Mouse (Mus musculus) bone marrow macrophage, adult 2 months (primary cell): ENCODE data around the gene Olfr1392.

Experiments
- CTCF ChIP-seq: IDR thresholded peaks from 2 replicates; pipeline ENCODE4 v1.5.1; 2012; ENCODE audit warnings: low read depth, mild to moderate bottlenecking, low read length, moderate library complexity
- POLR2A ChIP-seq: IDR thresholded peaks from 2 replicates; pipeline ENCODE4 v1.6.1; 2012; ENCODE audit warnings: mild to moderate bottlenecking, low read depth, low read length, borderline replicate concordance

DNA sequence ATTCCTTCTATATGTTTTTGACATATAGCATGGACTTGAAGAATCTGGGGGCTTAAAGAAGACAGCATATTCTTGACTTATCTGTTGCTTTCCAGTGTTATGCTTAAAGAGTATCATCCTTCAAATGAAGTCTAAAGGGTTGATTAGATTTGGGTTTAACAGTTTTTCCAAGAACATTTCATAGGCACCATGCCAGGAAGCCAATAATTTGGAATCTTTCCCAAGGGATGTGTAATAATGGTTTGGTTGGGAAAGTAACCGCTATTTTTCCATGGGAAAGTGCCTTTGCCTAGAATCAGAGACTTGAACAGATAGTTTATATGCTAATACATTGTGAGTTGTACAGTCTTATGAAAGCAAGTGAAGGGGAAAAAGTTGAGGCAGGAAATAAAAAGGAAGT, 48.2 kb upstream of the Olfr1392 start:
- TF ChIP-seq POLR2A (no peak), CTCF (no peak)
